Mouse (Mus musculus) right cerebral cortex, postnatal 36 days (tissue): ENCODE results near the gene Kcnq1.

ENCODE experiments used
- DNase-seq, 2 experiments: peaks; one replicate each; pipeline ENCODE4 v3.0.0; 2022; ENCODE audit warnings: low spot score in 2 of 2, mixed read lengths in 1 of 2

Kcnq1 gene

DNA sequence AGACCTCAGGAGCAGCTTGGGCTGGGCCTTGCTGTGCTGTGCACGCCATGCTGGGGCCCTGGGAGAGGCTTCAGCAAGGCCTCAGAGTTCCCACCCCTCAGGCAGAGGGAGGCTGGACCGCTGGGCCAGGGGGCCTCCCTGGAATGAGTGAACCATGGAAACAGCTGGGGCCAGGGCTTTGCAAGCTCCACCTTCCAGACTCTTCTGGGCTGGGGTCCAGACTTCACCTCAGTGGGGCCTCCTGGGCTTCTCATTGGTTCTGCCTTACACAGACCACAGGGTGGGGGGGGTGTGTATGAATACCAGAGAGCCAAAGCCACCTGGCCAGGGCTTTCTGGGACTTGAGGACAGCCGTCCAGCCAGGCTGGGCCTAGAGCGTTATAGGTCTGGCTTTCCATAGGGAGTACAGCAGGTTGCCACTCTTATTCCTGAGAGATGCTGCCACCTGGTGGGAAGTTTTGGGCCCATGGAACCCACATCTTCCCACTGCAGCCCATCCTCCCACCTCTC lies 19.0 kb upstream of the Kcnq1 start:
- no peak for DNase-seq

DNA sequence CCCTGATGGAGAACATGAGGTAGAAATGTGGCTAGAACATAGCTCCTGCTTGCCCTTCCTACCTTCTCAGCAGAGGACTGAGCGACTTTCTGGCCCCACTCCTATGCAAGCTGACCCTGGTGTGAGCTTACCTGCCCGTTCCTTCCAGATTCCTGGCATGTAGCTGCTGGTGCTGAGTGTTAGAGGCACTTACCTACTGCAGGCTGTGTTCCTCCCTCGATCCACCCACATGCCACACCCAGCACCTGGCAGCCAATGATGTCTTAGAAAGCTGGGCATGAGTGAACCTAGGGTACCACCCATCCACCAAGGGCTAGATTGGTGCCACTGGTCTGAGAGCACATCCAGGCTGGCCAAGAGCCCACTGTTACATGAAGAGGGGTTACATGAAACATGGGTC lies 12.3 kb upstream of the Kcnq1 start:
- DNase-seq = no peak

DNA sequence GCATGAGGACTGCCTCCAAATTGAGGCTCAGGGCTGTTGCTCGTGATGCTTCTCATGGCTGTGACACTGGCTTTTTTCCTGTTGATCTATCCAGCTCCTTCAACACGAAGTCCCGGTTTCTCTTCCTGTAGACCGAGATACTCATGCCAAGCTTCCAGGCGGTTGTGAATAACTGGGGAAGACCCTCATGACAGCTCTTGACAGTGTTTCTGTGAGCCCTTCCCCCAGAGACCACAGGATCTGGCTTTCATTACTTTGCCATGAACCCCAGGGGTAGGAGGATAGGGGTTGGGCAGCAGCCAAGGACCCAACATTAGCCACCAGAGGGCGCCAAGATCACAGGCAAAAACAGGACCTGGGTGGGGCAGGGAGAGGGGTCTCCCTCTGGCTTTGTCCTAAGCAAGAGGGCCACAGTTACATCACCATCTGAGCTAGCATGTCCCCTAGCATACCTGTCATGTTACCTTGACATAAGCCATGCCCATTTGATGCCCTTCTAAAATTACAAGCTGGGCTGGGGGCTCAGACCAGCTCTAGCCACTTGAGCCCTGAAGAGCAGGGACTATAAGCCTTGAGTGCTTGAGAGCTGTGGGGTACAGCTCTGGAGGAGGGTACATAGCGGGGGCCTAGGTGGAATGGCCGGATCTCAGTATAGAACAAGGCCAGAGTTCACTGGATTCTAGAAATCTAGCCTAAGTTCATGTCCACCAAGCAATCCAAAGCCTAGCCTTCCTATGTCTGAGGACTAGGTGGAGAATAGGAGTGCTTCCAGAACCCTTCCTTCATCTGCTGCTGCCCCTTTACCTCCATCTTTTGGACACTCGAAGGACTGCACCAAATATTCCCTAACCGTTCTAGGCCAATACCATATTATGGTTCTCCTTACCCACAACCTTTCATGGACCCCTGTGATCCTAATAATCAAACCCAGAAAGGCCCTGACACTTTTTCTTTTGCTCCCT lies 11.3 kb upstream of the Kcnq1 start, which contains the start of gene Trpm5:
Trpm5 (minus strand) TSS at position 51 of the 962 bp plus-strand sequence.
- DNase-seq = no peak

DNA sequence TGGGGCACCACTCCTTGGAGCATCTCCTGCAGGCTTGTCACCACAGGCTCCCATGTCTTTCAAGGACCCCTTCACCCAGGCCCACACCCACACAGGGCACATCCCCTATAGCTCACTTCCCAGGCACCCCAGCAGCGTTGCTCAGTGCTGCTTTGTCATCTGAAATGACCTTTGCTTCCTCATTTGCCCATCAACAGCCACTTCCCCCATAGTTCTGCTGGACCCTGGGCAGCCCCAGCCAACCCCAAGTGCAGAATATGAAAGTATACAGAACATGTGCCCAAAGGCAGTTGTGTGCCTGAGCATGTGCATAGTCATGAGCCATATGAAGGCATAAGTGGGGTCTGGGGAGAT lies 10.6 kb upstream of the Kcnq1 start:
- no peak for DNase-seq

DNA sequence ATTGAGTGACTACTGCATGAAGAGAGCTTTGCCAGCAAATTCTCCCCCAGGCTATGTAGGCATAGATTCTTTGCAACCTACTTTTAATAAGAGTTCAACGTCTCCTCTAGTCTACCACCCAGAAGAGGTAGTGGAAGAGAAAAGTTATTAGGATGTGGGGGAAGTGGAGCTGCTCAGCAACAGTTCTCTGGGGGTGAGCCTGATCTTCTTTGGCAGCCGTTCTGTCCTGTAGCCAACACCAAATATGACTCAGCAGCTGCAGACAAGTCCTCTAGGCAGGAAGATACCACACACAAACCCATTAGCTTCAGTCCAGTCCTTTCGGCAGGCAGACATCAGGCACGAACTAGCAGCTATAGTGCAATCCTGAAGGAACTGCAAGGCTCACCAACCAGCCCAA lies 5.4 kb upstream of the Kcnq1 start:
- peak; percentile 11 to 28 for DNase-seq

DNA sequence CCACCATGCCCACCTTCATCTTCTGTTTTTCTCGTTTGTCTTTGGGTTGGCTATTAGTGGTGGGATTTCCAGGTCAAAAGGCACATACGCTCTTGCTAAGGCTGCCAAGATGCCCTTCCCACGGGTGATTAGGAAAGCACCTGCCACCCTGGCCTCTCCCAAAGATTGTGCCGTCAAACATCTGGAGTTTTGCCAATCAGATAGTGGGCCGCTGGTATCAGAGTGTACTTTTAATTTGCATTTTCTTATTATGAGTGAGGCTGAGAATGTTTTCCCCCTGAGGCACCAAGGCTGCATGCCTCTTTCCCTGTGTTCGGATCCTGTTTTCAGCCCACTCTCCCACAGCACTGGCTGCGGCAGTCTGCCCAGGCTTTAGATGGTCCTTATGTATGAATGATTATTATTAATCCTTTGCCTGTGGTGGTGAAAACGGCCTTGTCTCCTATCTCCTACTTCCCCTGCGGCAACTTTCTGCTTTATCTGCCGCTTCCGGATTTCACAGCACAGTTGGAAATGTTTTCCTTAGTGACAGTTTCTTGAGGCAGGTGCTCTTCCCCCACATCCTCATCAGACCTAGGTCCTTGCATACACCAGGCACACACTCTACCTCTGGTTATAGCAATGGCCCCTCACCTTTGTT lies 784 bp upstream of the Kcnq1 start:
- DNase-seq = no peak

DNA sequence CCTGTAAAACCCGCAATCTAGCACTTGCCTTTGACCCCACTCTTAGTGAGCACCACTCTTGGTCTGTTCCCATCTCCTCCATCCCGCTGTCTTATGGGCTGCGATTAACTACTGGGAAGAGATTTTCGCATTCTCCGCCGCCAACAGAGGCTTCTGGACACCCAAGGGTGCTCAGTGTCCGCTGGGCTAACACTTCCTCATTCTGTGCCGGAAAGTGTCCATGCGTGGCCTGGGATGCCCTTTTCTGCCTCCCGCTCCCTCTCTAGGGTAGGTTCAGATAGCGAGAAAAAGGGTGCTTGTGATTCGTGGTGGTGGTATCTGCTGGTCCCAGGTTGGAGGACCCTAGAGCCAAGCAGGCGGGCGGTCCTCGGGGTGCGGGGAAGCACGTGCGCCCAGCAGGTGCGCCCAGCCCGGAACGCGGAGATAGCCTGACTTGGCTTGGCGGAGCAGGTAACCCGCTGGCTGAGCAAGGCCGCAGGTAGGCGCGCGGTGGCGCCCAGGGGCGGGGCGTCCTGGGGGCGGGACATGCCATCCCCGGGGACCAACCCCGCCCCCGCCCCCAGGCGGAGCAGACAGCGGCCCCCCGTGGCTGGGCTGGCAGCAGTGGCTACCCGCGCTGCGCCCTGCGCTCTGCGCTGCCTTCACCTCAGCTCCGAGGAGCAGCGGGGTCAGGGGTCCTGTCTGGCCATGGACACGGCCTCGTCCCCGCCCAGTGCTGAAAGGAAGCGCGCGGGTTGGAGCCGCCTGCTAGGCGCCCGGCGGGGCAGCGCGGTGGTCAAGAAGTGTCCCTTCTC lies 707 bp downstream of the Kcnq1 start:
- DNase-seq = no peak

DNA sequence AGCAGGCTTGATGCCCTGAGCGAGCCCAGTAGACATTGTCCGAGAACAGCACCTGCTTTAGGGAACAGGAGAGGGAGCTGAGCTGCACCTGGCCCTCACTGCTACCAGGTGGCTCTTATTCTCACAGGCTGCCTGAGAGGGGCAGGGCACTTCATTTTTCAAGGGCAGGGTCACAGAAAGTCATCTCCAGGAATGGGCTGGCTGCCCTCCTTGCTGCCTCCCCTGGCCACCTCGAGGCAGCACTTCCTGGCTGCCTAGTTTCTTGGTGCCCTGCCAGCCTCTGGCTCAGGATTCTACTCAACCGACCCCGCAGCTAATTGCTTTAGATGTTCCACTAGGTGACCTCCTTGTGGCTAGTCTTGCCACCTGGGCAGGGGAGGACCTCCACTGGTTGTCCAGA lies 2.0 kb downstream of the Kcnq1 start:
- no peak for DNase-seq

DNA sequence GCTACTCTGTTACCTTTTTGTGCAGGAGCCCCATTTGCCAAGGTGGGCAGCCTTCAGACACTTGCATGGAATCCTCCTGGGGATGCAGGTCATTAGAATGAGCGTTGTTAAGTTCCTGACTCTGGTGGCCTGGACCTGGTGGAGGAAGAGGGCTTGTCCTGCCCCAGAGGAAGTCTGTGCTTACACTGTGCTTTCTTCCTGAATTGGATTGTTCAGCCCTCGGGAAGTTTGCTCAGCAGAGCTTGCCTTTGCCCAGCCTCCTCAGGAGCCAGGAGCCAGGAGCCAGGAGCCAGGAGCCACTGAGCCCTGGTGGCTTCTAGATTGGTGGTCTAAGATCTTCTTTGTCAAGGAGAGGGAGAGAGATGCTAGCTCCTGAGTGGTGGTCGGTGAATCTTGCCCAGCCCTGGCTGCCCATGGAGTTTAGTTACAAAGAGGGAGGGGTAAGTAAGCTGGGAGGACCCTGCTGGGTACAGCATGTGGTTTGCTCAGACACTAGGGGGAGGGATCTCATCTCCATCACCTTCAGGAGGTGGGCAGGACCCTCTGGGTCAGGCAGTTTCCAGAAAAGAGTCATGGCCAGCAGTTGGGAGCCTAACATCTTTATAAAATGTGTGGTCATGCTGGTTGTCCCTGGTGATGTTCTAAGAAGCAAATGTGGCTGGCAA lies 3.0 kb downstream of the Kcnq1 start:
- no peak for DNase-seq

DNA sequence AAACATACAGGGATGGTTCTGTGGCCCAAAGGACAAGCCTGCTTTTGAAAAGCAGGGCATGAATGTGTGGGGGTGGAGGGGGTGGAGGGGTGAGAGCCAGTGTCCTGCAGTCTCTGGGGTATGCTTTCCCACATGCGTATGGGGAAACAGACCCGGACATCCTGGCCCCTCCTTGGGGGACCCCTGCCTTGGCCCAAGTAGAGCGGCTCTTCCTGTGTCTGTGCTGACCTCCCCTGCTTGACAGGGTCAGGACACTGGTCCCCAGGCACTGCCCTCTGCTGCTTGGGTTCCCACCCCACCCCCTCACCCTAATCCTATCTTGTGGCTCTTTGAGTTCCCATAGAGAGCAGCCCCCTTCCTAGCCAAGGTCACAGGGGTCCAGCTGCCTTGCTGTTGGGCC lies 3.5 kb downstream of the Kcnq1 start:
- no peak for DNase-seq

DNA sequence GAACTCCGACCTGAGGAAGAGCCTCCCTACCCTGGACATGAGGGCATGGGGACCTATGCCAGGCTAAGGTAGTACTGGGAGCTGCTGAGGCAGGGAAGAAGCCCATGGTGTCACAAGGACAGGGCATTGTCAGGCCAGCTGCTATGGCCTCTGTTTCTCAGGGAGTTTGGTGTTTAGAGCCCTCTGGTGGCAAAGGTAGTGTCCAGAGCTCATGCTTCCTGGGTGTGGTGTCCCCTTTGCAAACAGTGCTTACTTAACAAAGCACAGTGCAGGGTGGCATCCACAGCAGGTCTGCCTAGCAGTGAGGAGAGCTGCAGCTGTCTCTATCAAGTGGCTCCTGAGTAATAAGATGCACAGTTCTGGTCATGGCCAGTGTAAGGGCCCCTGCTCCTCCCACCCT lies 4.6 kb downstream of the Kcnq1 start:
- no peak for DNase-seq

DNA sequence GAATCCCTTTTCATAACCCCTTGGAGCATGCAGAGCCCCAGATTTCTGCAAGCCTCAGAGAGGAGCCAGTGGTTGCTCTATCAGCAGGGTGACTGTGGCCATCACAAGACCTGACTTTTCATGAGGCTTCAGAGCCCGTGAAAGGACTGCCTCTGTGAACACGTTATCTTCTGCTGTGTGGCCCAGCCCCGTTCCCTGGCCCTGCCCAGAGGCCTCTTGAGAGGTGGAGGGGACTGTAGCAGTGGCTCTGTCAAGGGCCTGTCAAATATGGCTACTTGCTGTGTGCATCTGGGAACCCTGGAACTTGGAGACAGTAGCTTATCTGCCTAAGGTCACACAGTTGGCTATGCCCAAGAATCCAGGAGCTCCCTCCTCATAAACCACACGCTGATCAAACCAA lies 5.6 kb downstream of the Kcnq1 start:
- DNase-seq = no peak

DNA sequence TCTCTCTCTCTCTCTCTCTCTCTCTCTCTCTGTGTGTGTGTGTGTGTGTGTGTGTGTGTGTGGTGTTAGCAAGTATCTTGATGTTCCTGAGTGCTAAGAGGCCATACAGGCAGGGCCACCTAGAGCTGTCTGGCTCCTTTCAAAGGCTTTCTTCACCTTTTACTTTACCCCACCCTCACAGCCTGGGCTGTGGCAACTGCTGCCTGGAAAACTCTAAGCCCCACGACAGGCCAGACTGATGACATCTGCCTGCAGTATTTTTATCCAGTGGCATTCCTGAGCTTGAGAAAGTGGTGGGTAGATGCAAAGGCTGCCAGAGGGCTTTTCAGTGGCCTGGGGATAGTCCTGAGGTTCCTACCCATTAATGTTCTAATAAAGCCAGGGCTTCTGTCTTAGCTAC lies 6.2 kb downstream of the Kcnq1 start:
- DNase-seq = no peak

DNA sequence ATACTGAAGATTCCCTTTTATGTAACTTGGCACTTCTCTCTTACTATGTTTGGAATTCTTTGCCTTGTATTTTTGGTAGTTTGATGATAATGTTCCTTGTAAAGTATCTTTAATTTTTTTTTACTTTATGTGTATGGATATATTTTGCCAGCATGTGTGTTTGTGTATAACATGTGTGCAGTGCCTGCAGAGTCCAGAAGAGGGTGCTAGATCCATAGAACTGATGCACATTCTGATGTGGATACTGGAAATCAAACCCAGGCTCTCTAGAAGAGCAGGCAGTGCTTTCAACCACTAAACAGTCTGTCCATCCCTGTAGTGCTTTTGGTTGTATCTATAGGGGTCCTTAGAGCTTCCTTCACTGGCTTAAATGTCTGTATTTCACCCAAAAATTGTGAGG lies 8.6 kb downstream of the Kcnq1 start:
- no peak for DNase-seq

DNA sequence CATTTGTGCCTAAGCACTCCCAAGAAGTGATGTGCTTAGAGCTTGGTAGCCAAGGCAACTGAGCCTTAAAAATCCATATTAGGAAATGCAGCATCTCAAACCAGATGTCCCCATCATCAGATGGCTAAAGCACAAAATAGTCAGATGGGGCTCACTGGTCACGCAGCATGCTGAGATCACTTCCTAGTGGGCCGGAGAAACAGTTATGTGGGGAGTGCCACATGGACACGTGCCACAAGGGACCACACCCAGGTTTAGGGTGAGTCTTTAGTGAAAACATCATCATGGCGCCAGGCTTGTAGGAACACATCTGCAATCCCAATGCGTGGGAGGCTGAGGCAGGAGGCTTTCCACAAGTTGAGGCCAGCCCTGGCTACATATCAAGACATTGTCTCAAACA lies 10.4 kb downstream of the Kcnq1 start:
- no peak for DNase-seq

DNA sequence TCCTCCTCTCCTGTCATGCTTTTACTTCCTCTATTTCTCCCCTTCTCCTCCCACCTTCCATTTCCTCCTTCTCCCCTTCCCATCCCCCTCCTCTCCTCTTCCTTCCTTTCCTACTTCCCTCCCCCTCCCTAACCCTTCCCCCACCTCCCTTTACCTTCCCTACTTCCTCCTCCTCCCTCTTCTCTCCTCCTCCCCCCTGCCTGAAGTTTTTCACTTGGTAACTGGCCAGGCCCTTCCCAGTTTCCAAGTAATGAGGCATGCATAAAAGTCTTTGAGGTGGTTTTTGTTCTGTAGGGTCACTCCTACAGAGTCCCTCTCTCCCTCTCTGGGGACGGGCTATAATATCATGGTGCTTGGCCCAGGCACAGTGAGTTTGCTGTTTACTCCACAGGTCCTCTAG lies 13.2 kb downstream of the Kcnq1 start:
- no peak for DNase-seq

DNA sequence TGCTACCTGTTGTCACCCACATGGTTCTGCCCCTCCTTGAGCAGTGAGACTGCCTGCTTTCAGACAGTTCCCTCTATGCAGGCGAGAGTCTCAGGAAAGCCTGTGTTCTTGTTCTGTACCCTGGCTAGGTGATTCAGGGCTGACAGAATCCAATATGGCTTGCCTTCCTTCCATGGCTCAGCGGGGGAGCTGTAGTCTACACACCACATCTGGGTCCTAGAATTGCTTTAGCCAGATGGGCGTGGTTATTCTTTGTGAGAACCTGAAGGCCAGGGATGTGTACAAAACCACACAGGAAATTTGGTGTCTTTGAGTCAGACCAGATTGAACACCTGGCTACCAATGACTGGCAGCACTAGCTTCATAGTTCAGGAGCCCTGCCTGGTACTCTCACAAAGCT lies 13.7 kb downstream of the Kcnq1 start:
- no peak for DNase-seq

DNA sequence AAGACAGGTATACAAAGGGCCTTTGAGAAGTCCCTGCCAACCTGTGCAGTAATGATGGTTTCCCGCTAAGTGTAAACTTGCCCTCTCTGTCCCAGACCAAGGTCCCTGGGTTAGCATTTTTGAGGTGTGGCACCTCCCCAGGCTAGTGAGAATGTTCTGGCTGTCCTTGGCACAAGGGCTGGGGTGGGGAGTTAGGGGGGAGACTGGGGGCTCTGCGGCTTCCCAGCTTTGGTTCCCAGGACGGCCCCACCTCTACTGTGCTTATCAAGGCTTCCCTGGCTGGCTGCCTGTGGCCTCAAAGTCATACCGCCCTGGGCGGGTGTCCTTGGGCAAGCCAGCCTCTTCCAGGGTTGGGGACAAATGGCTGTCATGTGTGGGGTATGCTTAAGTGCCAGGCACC lies 16.0 kb downstream of the Kcnq1 start:
- DNase-seq = no peak

DNA sequence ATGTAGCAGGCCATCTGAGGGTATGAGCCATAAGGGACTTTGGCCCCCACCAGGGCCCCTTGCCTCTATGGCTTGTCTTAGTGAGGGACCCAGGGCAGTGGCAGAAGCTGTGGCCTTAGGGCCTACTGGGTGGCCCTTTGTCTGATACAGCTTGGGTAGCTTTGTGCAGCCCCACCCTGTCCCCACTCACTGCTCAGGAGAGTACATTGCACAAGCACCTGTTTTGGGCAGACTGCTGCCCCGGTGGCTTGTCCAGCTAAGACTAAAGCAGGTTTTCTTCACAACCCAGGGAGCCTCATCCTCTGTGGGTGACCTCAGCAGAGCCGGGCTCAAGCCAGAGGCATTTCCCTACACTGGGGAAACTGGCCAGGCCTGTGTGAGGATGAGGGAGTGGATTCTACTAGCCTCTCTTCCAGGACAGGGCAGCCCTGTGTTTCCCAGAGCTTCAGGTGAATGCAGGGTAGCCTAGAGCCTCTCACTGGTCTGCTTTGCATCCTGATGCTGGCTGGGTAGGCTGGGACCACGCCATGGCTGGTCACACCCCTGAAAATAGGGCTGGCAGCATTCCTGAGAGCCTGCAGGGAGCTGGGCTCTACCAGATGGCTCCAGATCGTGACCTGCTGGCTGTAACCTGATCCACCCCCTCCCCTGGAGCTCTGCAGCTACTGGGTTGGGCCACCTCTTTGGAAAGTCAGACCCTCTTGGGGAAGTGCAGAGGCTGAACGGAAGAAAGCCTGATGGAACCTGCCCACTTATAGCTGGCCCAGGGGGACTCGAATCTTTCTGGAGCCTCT lies 17.9 kb downstream of the Kcnq1 start:
- no peak for DNase-seq

DNA sequence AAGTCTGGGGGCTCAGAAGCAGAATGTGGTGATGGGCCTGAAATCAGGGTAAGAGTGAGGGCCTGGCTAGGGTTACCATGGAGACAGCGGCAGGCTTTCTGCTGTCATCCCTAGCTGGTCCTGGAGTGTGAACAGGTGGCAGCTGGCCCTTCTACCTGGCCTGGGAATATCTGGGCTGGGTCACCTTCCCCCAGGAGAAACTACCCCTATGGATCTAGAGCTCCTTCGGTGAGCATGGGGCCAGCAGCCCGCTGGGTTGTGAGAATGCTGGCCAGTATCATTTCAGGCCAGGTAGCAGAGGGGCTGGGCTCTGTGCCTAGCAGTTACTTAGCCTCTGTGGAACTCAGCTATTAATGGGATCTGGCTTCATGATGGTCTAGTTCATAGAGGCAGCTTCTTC lies 18.7 kb downstream of the Kcnq1 start:
- no peak for DNase-seq

DNA sequence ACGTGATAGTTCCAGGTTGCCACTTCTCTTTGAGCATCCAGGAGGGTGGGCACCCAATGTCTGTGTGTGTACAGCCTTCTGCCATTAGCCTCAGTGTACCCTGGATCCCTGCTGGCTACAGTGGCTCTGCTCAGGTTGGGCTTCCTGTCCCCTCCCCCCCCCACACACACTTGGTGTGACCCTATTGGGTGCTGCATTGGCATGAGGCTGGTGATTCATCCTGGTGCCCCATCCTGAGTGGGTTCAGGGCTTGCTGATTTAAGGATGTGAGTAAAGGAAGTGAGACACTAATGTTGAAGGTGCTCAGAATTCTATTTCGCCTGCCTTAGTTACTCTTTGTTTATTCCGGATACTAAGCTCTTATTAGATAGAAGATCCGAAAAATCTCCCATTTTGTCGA lies 26.7 kb downstream of the Kcnq1 start:
- no peak for DNase-seq
